Mouse (Mus musculus) limb, embryonic 13.5 days (tissue): Measurements from ENCODE around the gene Pnma1. TPM values are rescaled to one million over a fixed set of nuclear protein-coding genes. Genes with fewer than 3 reads are reported as not detected.

Experiments
- polyA plus RNA-seq: library from polyadenylated mRNA; unstranded; fragments of >200 nt; fragmentation: Nextera tagmentation; extraction: Ambion mirVana; gene quantifications from 2 replicates; pipeline ENCODE4 v1.2.1, GENCODE M21; 2015

The Pnma1 gene
- polyA plus RNA-seq, 1 experiment from 2014 or later, result 1.4 TPM

Other genes with a start within 250 kb of the Pnma1 start
- gene Numb, start 226.6 kb downstream of the Pnma1 start, polyA plus RNA-seq, result 36.0 and 40.7 TPM in 2 replicates
- 11.2 and 11.7 TPM in 2 replicates for gene Riox1, start 197.9 kb downstream of the Pnma1 start, polyA plus RNA-seq
- not detected in 2 replicates for gene Heatr4, start 163.6 kb downstream of the Pnma1 start, polyA plus RNA-seq
- 21.1 and 25.0 TPM in 2 replicates for gene Acot2, start 160.6 kb downstream of the Pnma1 start, polyA plus RNA-seq
- gene Acot1, start 139.0 kb downstream of the Pnma1 start, polyA plus RNA-seq, result 33.7 and 38.6 TPM in 2 replicates
- 0.23 and 0.63 TPM in 2 replicates for gene Acot4, start 110.1 kb downstream of the Pnma1 start, polyA plus RNA-seq
- gene Gm49366, start 109.6 kb downstream of the Pnma1 start, polyA plus RNA-seq, result not detected in 2 replicates
- gene Acot3, start 96.3 kb downstream of the Pnma1 start, polyA plus RNA-seq, result 0.17 and 0.20 TPM in 2 replicates
- not detected in 2 replicates for gene Acot5, start 79.2 kb downstream of the Pnma1 start, polyA plus RNA-seq
- gene Acot6, start 47.8 kb downstream of the Pnma1 start, polyA plus RNA-seq, result 1.1 and 1.3 TPM in 2 replicates
- 6.1 and 7.8 TPM in 2 replicates for gene Dnal1, start 34.1 kb downstream of the Pnma1 start, polyA plus RNA-seq
- 8.9 and 9.9 TPM in 2 replicates for gene Elmsan1, start 70.4 kb upstream of the Pnma1 start, polyA plus RNA-seq
- gene Ptgr2, start 136.7 kb upstream of the Pnma1 start, polyA plus RNA-seq, result 12.1 and 12.7 TPM in 2 replicates
- gene Zfp410, start 168.4 kb upstream of the Pnma1 start, polyA plus RNA-seq, result 97.3 and 102 TPM in 2 replicates
- 47.4 and 50.7 TPM in 2 replicates for gene Coq6, start 213.2 kb upstream of the Pnma1 start, polyA plus RNA-seq
- 3.8 and 4.5 TPM in 2 replicates for gene Fam161b, start 213.3 kb upstream of the Pnma1 start, polyA plus RNA-seq